Mouse (Mus musculus): Measurements from ENCODE around the gene Dysf. TPM values are rescaled to one million over a fixed set of nuclear protein-coding genes. Genes with fewer than 3 reads are reported as not detected.
"Not testable (repeated sequence)": the region's sequence is repeated elsewhere in the genome, so short reads cannot be mapped to it uniquely, and the experiment has no call there.

The Dysf gene
- polyA plus RNA-seq (2015; fragmentation: Nextera tagmentation; extraction: Ambion mirVana), result 2.5 and 3.2 TPM in 2 replicates

- 0 out of 2 replicates have a peak, but pooled peaks cover 6% of the 10 kb centered on the region for H3K27me3 ChIP-seq
- peak within 1 kb of the TSS; percentile 43 for H3K4me3 ChIP-seq
- peaks cover 30% of the 10 kb centered on the region for H3K4me1 ChIP-seq (replicated peaks)
- peak within 1 kb of the TSS; percentile 39 for H3K9ac ChIP-seq
- 1% methylated on average over 41 of the region's 41 CpGs for WGBS
- no peaks in the 10 kb centered on the region for H3K9me3 ChIP-seq
- no peak within 1 kb of the TSS for H3K27ac ChIP-seq (replicated peaks)
- H3K4me2 ChIP-seq, result peak within 1 kb of the TSS; percentile 97
- H3K36me3 ChIP-seq, result no peaks in the 10 kb centered on the region
- peak; percentile 51 for ATAC-seq (ENCODE audit: low FRiP score, low read depth)
Observed at GRCm38 (mm10) chr6:84008363-84009171, at the start of gene Dysf. TSS of gene Dysf (plus strand) at chr6:84008590.

DNA sequence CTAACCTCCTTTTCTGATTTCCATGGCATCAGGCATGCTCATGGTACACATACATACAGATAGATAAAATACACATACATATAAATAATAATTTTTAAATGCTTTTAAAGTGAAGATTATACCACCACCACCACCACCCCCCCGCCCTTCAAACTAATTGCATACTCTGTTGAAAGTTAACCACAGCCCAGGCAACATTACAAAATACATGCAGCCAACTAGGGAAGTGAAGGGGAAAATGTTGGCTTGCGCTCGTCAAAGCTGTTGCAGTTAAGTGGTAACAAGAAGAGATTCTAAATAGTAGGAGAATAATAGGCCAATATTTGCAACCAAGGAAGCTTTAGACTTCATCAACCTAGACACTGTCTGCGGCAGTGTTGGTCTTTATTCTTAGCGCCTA lies 20.7 kb upstream of the Dysf start:
- Histone ChIP-seq H3K9me3 (no peaks in the 10 kb centered on the region), H3K36me3 (peaks cover 60% of the 10 kb centered on the region), H3K27ac (replicated peaks) (no peak overlapping the region), H3K4me2 (no peak overlapping the region), H3K27me3 (no peaks in the 10 kb centered on the region), H3K4me1 (replicated peaks) (no peaks in the 10 kb centered on the region), H3K4me3 (no peak overlapping the region), H3K9ac (no peak overlapping the region)
- no peak for ATAC-seq (ENCODE audit: low FRiP score, low read depth)
- WGBS, result 92% methylated on average over 5 of the region's 5 CpGs

- Histone ChIP-seq H3K27me3 (no peaks in the 10 kb centered on the region), H3K9ac (no peak overlapping the region), H3K27ac (replicated peaks) (no peak overlapping the region), H3K4me2 (no peak overlapping the region), H3K4me1 (replicated peaks) (no peaks in the 10 kb centered on the region), H3K9me3 (no peaks in the 10 kb centered on the region), H3K36me3 (peaks cover 18% of the 10 kb centered on the region), H3K4me3 (no peak overlapping the region)
- 87% methylated on average over 1 of the region's 1 CpGs for WGBS
- ATAC-seq (ENCODE audit: low FRiP score, low read depth), result no peak
Observed at GRCm38 (mm10) chr6:84002716-84003115, 5.7 kb upstream of the Dysf start.

DNA sequence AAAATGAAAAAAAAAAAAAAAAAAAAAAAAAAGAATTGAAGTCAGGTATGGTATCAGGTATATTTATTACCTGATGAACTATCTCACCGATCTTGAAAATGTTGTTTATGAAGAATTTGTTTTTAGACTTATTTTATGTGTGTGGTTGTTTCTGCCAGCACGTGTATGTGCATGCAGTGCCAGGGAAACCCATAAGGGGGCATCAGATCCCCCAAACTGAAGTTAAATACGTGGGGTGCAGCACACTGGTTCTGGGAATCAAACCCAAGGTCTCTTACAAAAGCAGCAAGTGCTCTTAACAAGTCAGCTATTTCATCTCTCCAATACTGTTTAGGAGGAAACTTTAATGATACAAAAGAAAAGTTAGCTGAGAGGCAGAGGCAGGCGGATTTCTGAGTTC lies 4.1 kb upstream of the Dysf start:
- no peak overlapping the region for H3K4me2 ChIP-seq
- H3K4me3 ChIP-seq, result no peak overlapping the region
- no peak overlapping the region for H3K27ac ChIP-seq (replicated peaks)
- 84% methylated on average over 4 of the region's 4 CpGs for WGBS
- 0 out of 2 replicates have a peak, but pooled peaks cover 6% of the 10 kb centered on the region for H3K27me3 ChIP-seq
- ATAC-seq (ENCODE audit: low FRiP score, low read depth), result no peak
- no peaks in the 10 kb centered on the region for H3K9me3 ChIP-seq
- peaks cover 4% of the 10 kb centered on the region for H3K36me3 ChIP-seq
- H3K9ac ChIP-seq, result no peak overlapping the region
- H3K4me1 ChIP-seq (replicated peaks), result peaks cover 12% of the 10 kb centered on the region

GRCm38 (mm10) chr6:84009172-84009872 lies 932 bp downstream of the Dysf start:
- Histone ChIP-seq H3K9ac (no peak overlapping the region), H3K4me1 (replicated peaks) (peaks cover 30% of the 10 kb centered on the region), H3K27me3 (0 out of 2 replicates have a peak, but pooled peaks cover 6% of the 10 kb centered on the region), H3K36me3 (no peaks in the 10 kb centered on the region), H3K9me3 (no peaks in the 10 kb centered on the region), H3K4me2 (peak overlapping the region; percentile 97), H3K4me3 (peak overlapping the region; percentile 43), H3K27ac (replicated peaks) (no peak overlapping the region)
- no peak for ATAC-seq (ENCODE audit: low FRiP score, low read depth)
- 26% methylated on average over 8 of the region's 8 CpGs for WGBS

DNA sequence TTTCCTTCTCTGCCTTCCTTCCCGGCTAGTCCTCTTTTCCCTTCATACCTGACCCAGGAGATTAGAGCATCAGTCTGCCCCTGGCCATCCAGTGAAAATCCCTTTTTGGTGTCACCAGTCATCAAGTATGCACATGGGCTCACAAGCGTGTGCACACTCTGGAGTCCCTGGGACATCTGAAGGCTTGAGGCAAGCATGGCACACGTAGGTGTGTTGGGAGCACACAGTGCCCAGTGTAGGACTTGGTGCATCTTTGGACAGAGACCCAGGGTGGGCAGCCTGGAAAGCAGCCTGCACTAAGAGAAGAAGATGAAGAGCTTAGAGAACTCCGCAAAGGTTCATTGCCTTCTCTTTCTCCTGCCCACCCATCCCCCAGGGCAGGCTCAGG lies 1.5 kb downstream of the Dysf start:
- Histone ChIP-seq H3K4me1 (replicated peaks) (peaks cover 30% of the 10 kb centered on the region), H3K27ac (replicated peaks) (no peak overlapping the region), H3K27me3 (0 out of 2 replicates have a peak, but pooled peaks cover 6% of the 10 kb centered on the region), H3K9me3 (no peaks in the 10 kb centered on the region), H3K9ac (no peak overlapping the region), H3K4me3 (no peak overlapping the region), H3K4me2 (no peak overlapping the region), H3K36me3 (no peaks in the 10 kb centered on the region)
- 0 out of 2 replicates have a peak, but pooled peaks have one; percentile 17 for ATAC-seq (ENCODE audit: low FRiP score, low read depth)
- WGBS, result 29% methylated on average over 4 of the region's 4 CpGs

GRCm38 (mm10) chr6:84010303-84011225 lies 2.2 kb downstream of the Dysf start:
- Histone ChIP-seq H3K4me1 (replicated peaks) (peaks cover 30% of the 10 kb centered on the region), H3K9me3 (no peaks in the 10 kb centered on the region), H3K36me3 (no peaks in the 10 kb centered on the region), H3K27ac (replicated peaks) (no peak overlapping the region), H3K9ac (no peak overlapping the region), H3K4me2 (no peak overlapping the region), H3K27me3 (0 out of 2 replicates have a peak, but pooled peaks cover 6% of the 10 kb centered on the region), H3K4me3 (no peak overlapping the region)
- ATAC-seq (ENCODE audit: low FRiP score, low read depth), result peak; percentile 46; the same call in 1 of the 2 replicates
- 27% methylated on average over 8 of the region's 8 CpGs for WGBS

- ATAC-seq (ENCODE audit: low FRiP score, low read depth); H3K4me2 ChIP-seq; H3K9ac ChIP-seq; H3K4me3 ChIP-seq; H3K27ac ChIP-seq (replicated peaks); H3K9me3 ChIP-seq; H3K36me3 ChIP-seq: not testable (repeated sequence)
- 72% methylated on average over 4 of the region's 4 CpGs for WGBS
- Histone ChIP-seq H3K4me1 (replicated peaks) (peaks cover 17% of the 10 kb centered on the region), H3K27me3 (peaks cover 11% of the 10 kb centered on the region)
Observed at GRCm38 (mm10) chr6:84014961-84015683, 6.7 kb downstream of the Dysf start.

DNA sequence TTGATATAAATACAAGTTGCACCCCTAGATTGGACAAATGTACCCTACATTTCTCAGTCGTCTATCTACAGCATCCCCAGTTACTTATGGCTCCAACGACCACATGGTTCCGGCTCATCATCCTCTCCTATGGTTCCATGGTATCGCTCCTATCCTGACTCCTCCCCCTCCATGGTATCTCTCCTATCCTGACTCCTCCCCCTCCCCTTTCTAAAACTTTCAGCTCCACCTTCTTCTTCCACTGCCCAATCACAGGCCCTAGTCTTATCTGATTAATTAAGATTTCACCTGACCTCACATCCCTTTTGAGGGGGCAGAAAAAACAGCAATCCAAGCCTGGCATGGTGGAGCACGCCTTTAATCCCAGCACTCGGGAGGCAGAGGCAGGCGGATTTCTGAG lies 8.5 kb downstream of the Dysf start:
- H3K9me3 ChIP-seq, result no peaks in the 10 kb centered on the region
- ATAC-seq (ENCODE audit: low FRiP score, low read depth), result no peak
- peaks cover 11% of the 10 kb centered on the region for H3K27me3 ChIP-seq
- no peak overlapping the region for H3K27ac ChIP-seq (replicated peaks)
- WGBS, result 91% methylated on average over 7 of the region's 7 CpGs
- H3K4me3 ChIP-seq, result no peak overlapping the region
- peaks cover 7% of the 10 kb centered on the region for H3K4me1 ChIP-seq (replicated peaks)
- no peaks in the 10 kb centered on the region for H3K36me3 ChIP-seq
- no peak overlapping the region for H3K4me2 ChIP-seq
- no peak overlapping the region for H3K9ac ChIP-seq

GRCm38 (mm10) chr6:84017392-84017791 lies 9.0 kb downstream of the Dysf start:
- H3K9me3 ChIP-seq, result no peaks in the 10 kb centered on the region

More at GRCm38 (mm10) chr6:84017392-84017791, 9.0 kb downstream of the Dysf start:
- Histone ChIP-seq H3K4me1 (replicated peaks) (peaks cover 7% of the 10 kb centered on the region), H3K36me3 (no peaks in the 10 kb centered on the region), H3K9ac (no peak overlapping the region), H3K4me2 (no peak overlapping the region), H3K4me3 (no peak overlapping the region), H3K27ac (replicated peaks) (no peak overlapping the region), H3K27me3 (peaks cover 11% of the 10 kb centered on the region)
- WGBS, result 49% methylated on average over 3 of the region's 3 CpGs
- no peak for ATAC-seq (ENCODE audit: low FRiP score, low read depth)
